Mouse (Mus musculus) liver, adult 2 months (tissue): ENCODE results near the gene Uimc1.

Experiments
- CTCF ChIP-seq: fragments of 200-500 bp; IDR thresholded peaks from 2 replicates; pipeline ENCODE4 v1.5.1; 2011; ENCODE audit warnings: low read depth, low read length, control low read depth
- POLR2A ChIP-seq: fragments of 200-500 bp; IDR thresholded peaks from 2 replicates; pipeline ENCODE4 v1.6.1; 2011; ENCODE audit warnings: low read length, control low read depth; ENCODE audit not compliant: insufficient read depth; ENCODE audit errors: extremely low read depth

DNA sequence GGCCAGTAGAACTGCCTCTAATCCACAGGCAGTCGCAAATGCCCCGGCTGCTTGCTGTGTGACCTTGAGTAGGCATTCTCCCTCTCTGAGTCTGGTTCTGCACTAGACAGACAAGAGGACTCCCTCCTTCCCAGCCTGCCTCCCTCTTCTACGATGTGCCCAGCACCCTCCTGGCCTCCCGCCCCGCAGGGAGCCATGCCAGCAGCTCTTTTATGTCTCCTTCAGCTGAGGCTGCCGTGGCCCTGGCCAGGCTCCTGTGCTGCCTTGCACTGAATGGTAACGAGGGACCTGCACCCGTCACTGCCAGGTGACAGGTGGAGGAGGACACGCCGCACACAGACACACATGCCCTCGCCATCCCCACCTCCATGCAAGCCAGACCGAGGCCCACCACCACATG lies 119.1 kb downstream of the Uimc1 start:
- no peak for TF ChIP-seq POLR2A
- no peak for TF ChIP-seq CTCF
